ENCODE assay signal across 8 mouse cellular contexts in the genomic region with DNA sequence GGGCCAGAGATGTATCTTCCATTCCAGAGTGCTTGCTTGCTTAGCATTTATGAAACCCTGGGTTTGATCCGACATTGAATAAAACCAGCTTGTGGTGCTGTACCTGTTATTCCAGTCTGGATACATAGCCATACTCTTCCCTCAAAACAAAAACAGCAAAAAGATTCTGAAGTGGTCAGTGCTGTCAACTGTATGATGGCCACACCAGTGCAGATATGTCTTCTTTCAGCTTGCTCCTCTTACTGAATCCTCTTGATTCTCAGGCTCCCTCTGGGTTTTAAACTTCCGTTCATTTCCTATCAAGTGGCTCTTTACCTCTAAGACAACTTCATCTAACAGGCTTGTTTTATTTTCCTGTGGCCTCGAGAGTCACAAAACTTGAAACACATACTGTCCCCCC. TPM values are rescaled to one million over a fixed set of nuclear protein-coding genes. Genes with fewer than 3 reads are reported as not detected.
A peak's percentile ranks its signal among the peaks of the same experiment; 100 is the strongest.
DNase-seq lines count a peak whose midpoint lies in the region; TF ChIP-seq lines count a peak whose summit lies in the region.

A gene (minus strand): TSS at position 101 of the 400 bp plus-strand sequence.

- no peaks in the 10 kb centered on the region for H3K36me3 ChIP-seq in macrophage (ENCODE audit: inconsistent target)

- H3K4me3 ChIP-seq in left cerebral cortex, adult 2 months = no peak within 1 kb of the TSS; the same call in 1 of the 2 replicates
- peak within 1 kb of the TSS; percentile 48; the same call in 1 of the 2 replicates for H3K4me3 ChIP-seq in cortical plate, adult 2 months (ENCODE audit: insufficient read depth, low read length)
- peak within 1 kb of the TSS; percentile 42 for H3K4me3 ChIP-seq in macrophage (ENCODE audit: inconsistent target)

- TF ChIP-seq CTCF in left cerebral cortex, adult 2 months (IDR thresholded peaks at IDR 0.05) = no peak
- no peak for TF ChIP-seq CTCF in cortical plate, adult 2 months (IDR thresholded peaks at IDR 0.05; ENCODE audit: extremely low read depth, insufficient read depth, low read length)

- WGBS in macrophage (ENCODE audit: missing documents) = 88% methylated on average over 3 of the region's 3 CpGs

- H3K79me2 ChIP-seq in macrophage (ENCODE audit: inconsistent target) = no peaks in the 10 kb centered on the region

- TF ChIP-seq POLR2A in cortical plate, adult 2 months (IDR thresholded peaks at IDR 0.05; ENCODE audit: extremely low read depth, insufficient read depth, low read length) = no peak

- H3K27ac ChIP-seq in left cerebral cortex, adult 2 months = peak within 1 kb of the TSS; percentile 75
- H3K27ac ChIP-seq in cortical plate, adult 2 months (ENCODE audit: insufficient read depth, low read length) = peak within 1 kb of the TSS; percentile 18; the same call in 1 of the 2 replicates
- H3K27ac ChIP-seq in macrophage = peak within 1 kb of the TSS; percentile 64

- no peak for DNase-seq in left cerebral cortex, adult 2 months (ENCODE audit: extremely low spot score in 1 of 2, low spot score in 2 of 2)
- DNase-seq in left cerebral cortex, postnatal 4 days = no peak
- DNase-seq in heart, postnatal 36 days = no peak
- DNase-seq in cerebellum, postnatal 36 days = no peak
- DNase-seq in layer of hippocampus, adult 9-11 months = no peak
- DNase-seq in layer of hippocampus, adult 11-12 months (ENCODE audit: low spot score) = no peak

- intact Hi-C loops in left cerebral cortex, adult 2 months (cut with DNase I) = no loop called here
- intact Hi-C loops in left cerebral cortex, postnatal 4 days (cut with DNase I) = no loop called here
- intact Hi-C loops in heart, postnatal 36 days (cut with DNase I) = no loop called here

- peaks cover 1% of the 10 kb centered on the region for H3K4me1 ChIP-seq in cortical plate, adult 2 months (ENCODE audit: control insufficient read depth, insufficient read depth, low read length)

RNA-seq across cellular contexts. Expression of the gene that starts here (rescaled TPM):
- 1 to 10 TPM; 7.0 to 8.0 TPM for total RNA-seq in left cerebral cortex, adult 2 months (2021)
- total RNA-seq in left cerebral cortex, postnatal 4 days (2021) = 1 to 10 TPM; 7.1 to 7.4 TPM
- polyA plus RNA-seq in cortical plate, adult 2 months (2012; rRNA removed) = 16.9 and 17.4 TPM in 2 replicates
- 10 to 100 TPM; 12.0 to 12.5 TPM for total RNA-seq in heart, postnatal 36 days (2021)
- 1 to 10 TPM in 14 of 26 experiments, under 1 TPM in 8, not detected in 4; 0.31 to 4.2 (median 1.3) TPM for total RNA-seq in macrophage (2018; cell fraction: chromatin; rRNA removed)
- 1 to 10 TPM; 2.1 to 7.0 (median 5.0) TPM for total RNA-seq in macrophage (2018; cell fraction: cytosol; rRNA removed)
- total RNA-seq in macrophage (2018; cell fraction: nucleus; rRNA removed) = 10 to 100 TPM in 1 of 26 experiments, 1 to 10 TPM in 23, under 1 TPM in 2; 0.41 to 10.2 (median 4.4) TPM
- polyA plus RNA-seq in macrophage (2018) = 4.6 to 6.7 TPM (median 5.0 TPM) in 3 replicates

Comparison
In these comparisons a context has a peak if more than half of its experiments do, and no peak if none do; other contexts are left out.
1. H3K27ac ChIP-seq: peak in every context shown above with its lines; median percentile 75 in left cerebral cortex, adult 2 months; 64 in macrophage; 18 in cortical plate, adult 2 months.